Mouse (Mus musculus) adrenal gland, postnatal 4 days (tissue): ENCODE data around the gene Rtkn2. TPM values are rescaled to one million over a fixed set of nuclear protein-coding genes. Genes with fewer than 3 reads are reported as not detected.

Experiments used
- DNase-seq, 2 experiments: peaks; one replicate each; pipeline ENCODE4 v3.0.0; 2021 to 2022; ENCODE audit warnings: low spot score in 2 of 2, mixed read lengths in 2 of 2
- total RNA-seq, 2 experiments: library from RNA; stranded (reverse); gene quantifications; 2 replicates each; pipeline ENCODE4 v1.2.3; 2021

Gene Rtkn2
- total RNA-seq, 2 experiments from 2014 or later, result 2.0 to 2.6 TPM

GRCm38 (mm10) chr10:68103078-68103855 lies 123.9 kb downstream of the Rtkn2 start:
- no peak for DNase-seq

- DNase-seq, result no peak
Measured at GRCm38 (mm10) chr10:68103988-68104387, 124.6 kb downstream of the Rtkn2 start.

- DNase-seq, result no peak
Measured at GRCm38 (mm10) chr10:68104481-68104880, 125.1 kb downstream of the Rtkn2 start.

GRCm38 (mm10) chr10:68104881-68105781 lies 125.8 kb downstream of the Rtkn2 start:
- DNase-seq, result no peak

GRCm38 (mm10) chr10:68106351-68106950 lies 127.1 kb downstream of the Rtkn2 start:
- no peak for DNase-seq

GRCm38 (mm10) chr10:68107716-68108115 lies 128.3 kb downstream of the Rtkn2 start:
- no peak for DNase-seq

Other genes starting within 250 kb of the Rtkn2 start
- 1 to 10 TPM; 3.5 to 4.8 TPM for gene Zfp365, start 66.9 kb upstream of the Rtkn2 start, total RNA-seq